Mouse (Mus musculus) forebrain, embryonic 11.5 days (tissue): ENCODE data around the gene Klk1b4. TPM values are rescaled to one million over a fixed set of nuclear protein-coding genes. Genes with fewer than 3 reads are reported as not detected.
"Not testable (repeated sequence)": the region's sequence is repeated elsewhere in the genome, so short reads cannot be mapped to it uniquely, and the experiment has no call there.

ENCODE experiments used
- ATAC-seq: fragments of 200-750 bp; cut with Nextera tagmentation; replicated peaks from 2 replicates; pipeline ENCODE4 v1.8.0; 2017; ENCODE audit warnings: moderate TSS enrichment; ENCODE audit not compliant: low FRiP score
- DNase-seq: peaks from one replicate; pipeline ENCODE4 v3.0.0-alpha.2; 2017; ENCODE audit warnings: low spot score
- H3K27ac ChIP-seq: fragments of 300-500 bp; sonication (generic); 2 replicates; pipeline ENCODE4 v1.5.1; 2014; ENCODE audit warnings: low read depth, low read length
- H3K27me3 ChIP-seq: fragments of 300-500 bp; sonication (generic); 2 replicates; pipeline ENCODE4 v1.6.1; 2014; ENCODE audit warnings: mild to moderate bottlenecking, low read length, mixed read lengths; ENCODE audit not compliant: control insufficient read depth, insufficient read depth
- H3K36me3 ChIP-seq: fragments of 300-500 bp; sonication (generic); 2 replicates; pipeline ENCODE4 v1.6.1; 2014; ENCODE audit warnings: mild to moderate bottlenecking, low read length, moderate library complexity, mixed read lengths; ENCODE audit not compliant: control insufficient read depth, insufficient read depth
- H3K4me1 ChIP-seq: fragments of 300-500 bp; sonication (generic); replicated peaks from 2 replicates; pipeline ENCODE4 v1.6.1; 2014; ENCODE audit warnings: low read length, mixed read lengths; ENCODE audit not compliant: control insufficient read depth, insufficient read depth
- H3K4me2 ChIP-seq: fragments of 300-500 bp; sonication (generic); 2 replicates; pipeline ENCODE4 v1.6.1; 2014; ENCODE audit warnings: low read depth, mild to moderate bottlenecking, low read length, moderate library complexity, mixed read lengths; ENCODE audit not compliant: severe bottlenecking
- H3K4me3 ChIP-seq: fragments of 300-500 bp; sonication (generic); 2 replicates; pipeline ENCODE4 v1.5.1; 2014; ENCODE audit warnings: low read depth, low read length
- H3K9ac ChIP-seq: fragments of 300-500 bp; sonication (generic); 2 replicates; pipeline ENCODE4 v1.6.1; 2014; ENCODE audit warnings: low read length
- H3K9me3 ChIP-seq: fragments of 300-500 bp; sonication (generic); 2 replicates; pipeline ENCODE4 v1.6.1; 2016; ENCODE audit warnings: low read length, mixed read lengths; ENCODE audit not compliant: control insufficient read depth
- WGBS: fragments of 180-500 bp; shearing (Covaris S2); extraction: QIAGEN DNeasy Blood & Tissue Kit; methylation state at CpG from one replicate; pipeline ENCODE4 v1.1.7; 2014; 5-methylcytosine and 5-hydroxymethylcytosine counted together
- polyA plus RNA-seq: library from polyadenylated mRNA; unstranded; fragments of >200 nt; fragmentation: Nextera tagmentation; extraction: Ambion mirVana; gene quantifications from 2 replicates; pipeline ENCODE4 v1.2.1, GENCODE M21; 2014

Klk1b4 gene
- polyA plus RNA-seq, 1 experiment from 2014 or later: not detected

DNA sequence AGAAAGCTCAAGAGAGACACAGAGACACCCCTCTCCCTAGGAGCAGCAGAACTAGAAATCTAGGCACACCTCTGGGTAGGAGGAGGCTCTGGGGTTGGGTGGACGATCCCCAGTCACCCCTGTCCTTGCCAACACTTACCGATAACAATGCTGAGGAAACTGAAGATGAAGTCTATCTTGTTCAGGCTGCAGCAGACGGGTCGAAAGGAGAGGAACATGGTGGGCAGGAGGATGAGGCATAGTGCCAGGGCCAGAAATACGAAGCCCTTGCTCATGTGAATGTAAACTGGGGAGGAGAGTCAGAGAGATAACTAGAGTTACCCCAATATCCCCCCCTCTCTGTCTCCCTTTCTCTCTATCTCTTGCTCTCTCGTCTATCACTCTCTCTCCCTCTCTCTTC is 15.1 kb downstream of the Klk1b4 start:
- H3K4me3 ChIP-seq, H3K36me3 ChIP-seq, H3K4me2 ChIP-seq, H3K9me3 ChIP-seq, DNase-seq, H3K27me3 ChIP-seq, H3K4me1 ChIP-seq, H3K27ac ChIP-seq, ATAC-seq, H3K9ac ChIP-seq: not testable (repeated sequence)
- 82% methylated on average over 6 of the region's 6 CpGs for WGBS

DNA sequence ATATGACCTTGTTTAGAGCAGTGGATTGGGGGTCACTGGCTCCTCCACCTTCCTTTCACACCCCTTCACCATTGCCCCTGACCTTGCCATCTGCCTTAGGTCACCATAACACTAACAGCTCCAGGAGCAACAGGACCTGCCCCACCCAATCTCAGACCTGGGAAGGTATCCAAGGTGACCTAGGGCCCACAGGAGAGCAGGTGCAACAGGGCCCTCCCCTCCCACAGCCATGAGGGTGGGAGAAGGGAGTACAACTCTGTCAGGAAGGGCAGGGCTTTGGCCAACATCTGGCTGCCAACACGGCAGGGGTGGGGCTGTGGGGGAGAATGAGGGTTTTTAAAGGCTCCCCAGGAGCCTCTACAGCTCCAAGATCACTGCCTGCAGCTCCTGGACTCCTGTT is 17.8 kb downstream of the Klk1b4 start, which contains the start of gene Klk1:
Klk1 (plus strand) TSS at position 285 of the 400 bp plus-strand sequence.
- Histone ChIP-seq H3K27ac (no peak within 1 kb of the TSS), H3K36me3 (no peaks in the 10 kb centered on the region), H3K4me3 (no peak within 1 kb of the TSS), H3K4me2 (no peak within 1 kb of the TSS), H3K9ac (no peak within 1 kb of the TSS), H3K27me3 (no peaks in the 10 kb centered on the region), H3K9me3 (no peaks in the 10 kb centered on the region), H3K4me1 (no peaks in the 10 kb centered on the region)
- DNase-seq (no peak), ATAC-seq (no peak)
- WGBS: 44% methylated on average over 1 of the region's 1 CpGs

DNA sequence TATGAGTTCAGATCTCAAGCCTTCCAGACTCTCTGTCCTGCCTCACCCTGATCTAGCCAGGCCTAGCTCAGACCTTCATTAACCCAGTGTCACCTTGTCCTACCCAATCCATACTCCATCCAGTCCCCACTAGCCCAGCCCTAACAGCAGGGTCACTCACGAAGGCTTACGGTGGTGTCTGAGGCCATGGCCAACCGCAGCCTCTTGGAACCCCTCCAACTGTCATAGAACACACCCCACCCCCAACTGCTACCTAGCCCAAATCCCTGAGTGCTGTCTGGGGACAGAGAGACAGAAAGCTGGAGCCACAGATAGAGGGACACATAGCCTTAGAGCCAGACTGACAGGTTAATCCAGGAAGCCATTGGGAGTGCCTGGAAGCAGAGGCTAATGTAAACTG is 28.7 kb downstream of the Klk1b4 start, which contains the start of gene Gm36864:
Gm36864 (plus strand) TSS at position 269 of the 400 bp plus-strand sequence.
- Histone ChIP-seq H3K9me3 (no peaks in the 10 kb centered on the region), H3K27me3 (no peaks in the 10 kb centered on the region), H3K4me3 (no peak within 1 kb of the TSS), H3K4me1 (no peaks in the 10 kb centered on the region), H3K4me2 (no peak within 1 kb of the TSS), H3K27ac (no peak within 1 kb of the TSS), H3K9ac (no peak within 1 kb of the TSS), H3K36me3 (no peaks in the 10 kb centered on the region)
- DNase-seq (no peak), ATAC-seq (no peak)
- WGBS: 82% methylated on average over 3 of the region's 3 CpGs

DNA sequence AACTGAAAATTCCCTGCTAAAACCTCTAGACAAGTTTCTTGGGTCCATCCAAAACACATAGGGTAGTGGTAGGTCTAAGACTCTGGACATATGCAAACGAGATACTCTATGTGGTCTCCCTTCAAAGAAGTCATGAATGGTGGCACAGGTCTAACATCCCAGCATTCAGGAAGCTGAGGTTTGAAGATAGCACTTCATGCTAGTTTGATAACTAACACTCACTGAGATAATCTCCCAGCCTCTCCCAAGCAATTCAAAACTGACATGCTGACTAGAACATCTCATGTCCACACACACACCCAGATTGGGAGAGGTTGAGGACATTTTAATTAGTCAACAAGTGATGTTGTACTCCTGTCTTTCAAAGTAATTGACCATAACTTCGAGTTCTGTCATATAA is 32.7 kb downstream of the Klk1b4 start:
- WGBS: 50% methylated on average over 2 of the region's 2 CpGs
- Histone ChIP-seq H3K4me3 (no peak overlapping the region), H3K27ac (no peak overlapping the region), H3K27me3 (no peaks in the 10 kb centered on the region), H3K36me3 (no peaks in the 10 kb centered on the region), H3K4me1 (no peaks in the 10 kb centered on the region), H3K9me3 (no peaks in the 10 kb centered on the region), H3K4me2 (no peak overlapping the region), H3K9ac (no peak overlapping the region)
- DNase-seq (no peak), ATAC-seq (no peak)

DNA sequence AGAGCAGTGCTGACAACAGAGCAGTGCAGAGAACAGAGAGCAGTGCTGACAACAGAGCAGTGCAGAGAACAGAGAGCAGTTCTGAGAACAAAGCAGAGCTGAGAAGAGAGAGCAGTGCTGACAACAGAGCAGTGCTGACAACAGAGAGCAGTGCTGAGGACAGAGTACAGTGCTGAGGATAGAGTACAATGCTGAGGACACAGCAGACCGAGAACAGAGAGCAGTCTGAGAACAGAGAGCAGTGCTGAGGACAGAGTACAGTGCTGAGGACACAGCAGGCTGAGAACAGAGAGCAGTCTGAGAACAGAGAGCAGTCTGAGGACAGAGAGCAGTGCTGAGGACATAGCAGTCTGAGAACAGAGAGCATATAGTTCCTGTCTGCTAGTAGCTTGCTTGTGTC is 33.5 kb downstream of the Klk1b4 start:
- Histone ChIP-seq H3K4me2 (no peak overlapping the region), H3K36me3 (no peaks in the 10 kb centered on the region), H3K9ac (no peak overlapping the region), H3K4me3 (no peak overlapping the region), H3K9me3 (no peaks in the 10 kb centered on the region), H3K4me1 (no peaks in the 10 kb centered on the region), H3K27me3 (no peaks in the 10 kb centered on the region), H3K27ac (no peak overlapping the region)
- ATAC-seq: no peak
- 71% methylated on average over 1 of the region's 1 CpGs for WGBS
- no peak for DNase-seq

DNA sequence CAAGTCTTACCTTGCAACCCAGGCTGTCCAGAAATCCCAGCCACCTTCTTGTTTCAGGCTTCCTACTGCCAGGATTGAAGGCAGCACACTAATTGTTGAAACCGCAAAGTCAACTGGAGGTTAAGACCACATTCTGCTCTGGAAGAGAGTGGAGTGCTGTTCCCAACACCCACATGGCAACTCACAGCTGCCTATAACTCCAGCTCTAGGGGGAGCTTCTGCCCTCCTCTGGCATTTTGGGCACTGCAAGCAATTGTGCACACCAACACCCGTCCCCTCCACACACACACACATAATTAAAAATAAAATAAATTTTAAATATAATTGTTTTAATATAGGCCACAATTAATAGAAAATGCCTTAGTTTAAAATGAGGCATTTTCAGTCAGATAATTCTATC is 33.9 kb downstream of the Klk1b4 start:
- 68% methylated on average over 2 of the region's 2 CpGs for WGBS
- Histone ChIP-seq H3K27ac (no peak overlapping the region), H3K9ac (no peak overlapping the region), H3K27me3 (no peaks in the 10 kb centered on the region), H3K4me3 (no peak overlapping the region), H3K36me3 (no peaks in the 10 kb centered on the region), H3K4me2 (no peak overlapping the region), H3K9me3 (no peaks in the 10 kb centered on the region), H3K4me1 (no peaks in the 10 kb centered on the region)
- no peak for ATAC-seq
- DNase-seq: no peak

DNA sequence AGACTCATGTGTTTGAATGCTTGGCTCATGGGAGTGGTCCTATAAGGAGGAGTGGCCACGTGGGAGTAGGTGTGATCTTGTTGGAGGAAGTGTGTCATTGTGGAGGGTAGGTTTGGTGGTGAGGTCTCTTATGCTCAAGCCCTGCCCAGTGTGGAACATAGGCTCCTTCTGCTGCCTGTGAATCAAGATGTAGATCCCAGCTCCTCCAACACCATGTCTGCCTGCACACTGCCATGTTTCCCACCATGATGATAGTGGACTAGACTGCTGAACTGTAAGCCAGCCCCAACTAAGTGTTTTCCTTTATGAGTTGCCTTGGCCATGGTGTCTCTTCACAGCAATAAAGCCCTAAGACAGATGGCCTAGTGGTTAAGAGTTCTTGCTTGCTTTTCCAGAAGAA is 36.8 kb downstream of the Klk1b4 start:
- H3K4me3 ChIP-seq: no peak overlapping the region
- H3K4me1 ChIP-seq: peaks cover 4% of the 10 kb centered on the region; the same call in 1 of the 2 replicates
- no peaks in the 10 kb centered on the region for H3K9me3 ChIP-seq
- no peak for ATAC-seq
- H3K36me3 ChIP-seq: no peaks in the 10 kb centered on the region
- DNase-seq: no peak
- no peak overlapping the region for H3K4me2 ChIP-seq
- H3K9ac ChIP-seq: no peak overlapping the region
- 53% methylated on average over 1 of the region's 1 CpGs for WGBS
- H3K27ac ChIP-seq: no peak overlapping the region
- H3K27me3 ChIP-seq: no peaks in the 10 kb centered on the region

DNA sequence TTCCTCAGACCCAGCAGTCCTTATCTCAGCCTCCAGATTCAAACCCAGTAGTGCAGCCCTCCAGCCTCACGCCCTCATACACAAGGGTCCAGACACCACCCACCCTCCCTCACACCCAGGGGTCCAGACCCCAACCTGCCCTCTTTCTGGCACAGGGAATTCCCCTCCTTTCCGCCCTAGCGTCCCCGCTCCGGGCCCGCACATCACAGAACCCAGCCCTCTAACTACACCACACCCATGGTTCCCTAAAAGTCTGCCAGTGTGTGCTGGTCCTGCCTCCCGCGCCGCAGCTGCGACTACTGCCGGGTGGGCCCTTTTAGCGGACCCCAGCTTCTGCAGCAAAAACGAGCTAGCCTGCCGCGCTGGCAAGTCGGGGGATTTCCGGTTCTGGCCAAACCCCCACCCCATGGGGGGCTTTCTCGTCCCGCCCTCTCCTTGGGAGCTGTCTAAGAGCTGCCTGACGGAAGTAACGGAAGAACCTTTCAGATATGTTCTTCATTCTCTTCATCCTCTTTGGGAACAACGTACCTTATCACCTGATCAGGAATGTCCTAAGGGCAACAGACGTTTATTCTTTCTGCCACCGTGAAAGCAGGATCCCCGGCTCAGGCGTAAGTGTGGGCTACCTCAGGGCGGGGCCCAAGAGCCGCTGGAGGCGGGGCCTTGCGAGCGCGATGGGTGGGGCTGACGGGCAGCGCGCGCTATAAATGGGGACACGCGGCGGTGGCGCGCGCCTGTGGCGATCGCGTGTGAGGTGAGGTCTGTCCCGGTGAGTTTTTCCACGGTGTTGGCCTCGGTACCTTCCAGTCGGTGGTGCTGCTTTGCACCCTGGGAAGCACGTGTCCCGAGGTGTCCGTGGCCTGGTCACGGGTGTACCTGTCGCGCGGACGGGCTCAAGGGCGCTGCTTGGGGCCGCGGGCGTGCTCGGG is 39.1 kb downstream of the Klk1b4 start, which contains the start of the genes 1700028J19Rik and 2410002F23Rik:
1700028J19Rik (minus strand) TSS at position 641 of the 929 bp plus-strand sequence.
2410002F23Rik (plus strand) TSS at position 668 of the 929 bp plus-strand sequence.
- H3K36me3 ChIP-seq: peaks cover 3% of the 10 kb centered on the region; the same call in 1 of the 2 replicates
- peaks cover 4% of the 10 kb centered on the region; the same call in 1 of the 2 replicates for H3K4me1 ChIP-seq
- DNase-seq (peak; percentile 96), ATAC-seq (peak; percentile 84)
- H3K27me3 ChIP-seq: no peaks in the 10 kb centered on the region
- peak within 1 kb of the TSS; percentile 94 for H3K4me3 ChIP-seq
- peak within 1 kb of the TSS; percentile 80 for H3K27ac ChIP-seq
- no peaks in the 10 kb centered on the region for H3K9me3 ChIP-seq
- WGBS: under 1% methylated on average over 62 of the region's 62 CpGs
- peak within 1 kb of the TSS; percentile 68 for H3K4me2 ChIP-seq
- H3K9ac ChIP-seq: peak within 1 kb of the TSS; percentile 93
